Mouse (Mus musculus) retina, postnatal 1 day (tissue): ENCODE results near the gene Ubc.
A peak's percentile ranks its signal among the peaks of the same experiment; 100 is the strongest.

Source experiments
- DNase-seq: peaks from one replicate; pipeline ENCODE4 v3.0.0-alpha.2; 2012

Gene Ubc

GRCm38 (mm10) chr5:125341459-125342090 is 48.4 kb downstream of the Ubc start:
- DNase-seq: no peak

GRCm38 (mm10) chr5:125340547-125341262 is 49.3 kb downstream of the Ubc start, which contains the start of gene Scarb1:
Scarb1 (minus strand) TSS chr5:125341094.
- DNase-seq: peak; percentile 91

- peak; percentile 63 for DNase-seq
These were observed 50.0 kb downstream of the Ubc start for GRCm38 (mm10) chr5:125339851-125340531.

- peak; percentile 65 for DNase-seq
These were observed 50.8 kb downstream of the Ubc start for GRCm38 (mm10) chr5:125339108-125339751.

DNA sequence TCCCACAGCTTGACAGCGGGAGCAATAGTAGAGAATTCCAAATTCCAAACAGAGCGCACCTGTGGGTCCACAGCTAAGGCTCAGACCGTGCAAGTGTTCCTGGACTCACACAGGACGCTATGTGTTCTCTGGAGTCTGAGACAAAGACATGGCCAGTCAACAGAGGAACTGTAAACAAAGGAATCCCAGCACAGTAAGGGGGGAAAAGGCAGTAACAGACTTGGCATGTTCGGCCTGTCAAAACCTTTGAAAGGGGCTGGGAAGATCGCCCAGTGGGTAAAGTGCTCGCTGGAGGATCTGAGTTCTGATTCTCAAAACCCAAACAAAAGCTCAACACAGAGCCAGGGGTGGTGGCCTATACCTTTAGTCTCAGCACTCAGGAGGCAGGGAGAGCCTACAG is 52.5 kb downstream of the Ubc start:
- no peak for DNase-seq

GRCm38 (mm10) chr5:125337012-125337411 is 53.0 kb downstream of the Ubc start:
- DNase-seq: peak; percentile 59
